Mouse (Mus musculus) intestine, embryonic 16.5 days (tissue): ENCODE results near the gene Ky. TPM values are rescaled to one million over a fixed set of nuclear protein-coding genes. Genes with fewer than 3 reads are reported as not detected.

ENCODE experiments used
- ATAC-seq: fragments of 200-750 bp; cut with Nextera tagmentation; 2 replicates; pipeline ENCODE4 v1.8.0; 2017; ENCODE audit warnings: moderate TSS enrichment, moderate library complexity
- H3K27ac ChIP-seq: fragments of 300-500 bp; sonication (generic); 2 replicates; pipeline ENCODE4 v1.5.1; 2014; ENCODE audit warnings: mild to moderate bottlenecking, low read length
- H3K27me3 ChIP-seq: fragments of 300-500 bp; sonication (generic); replicated peaks from 2 replicates; pipeline ENCODE4 v1.6.1; 2014; ENCODE audit warnings: low read length, control low read depth, mixed read lengths; ENCODE audit not compliant: control insufficient read depth, insufficient read depth
- H3K36me3 ChIP-seq: fragments of 300-500 bp; sonication (generic); 2 replicates; pipeline ENCODE4 v1.6.1; 2014; ENCODE audit warnings: low read length, control low read depth; ENCODE audit not compliant: control insufficient read depth, insufficient read depth
- H3K4me1 ChIP-seq: fragments of 300-500 bp; sonication (generic); 2 replicates; pipeline ENCODE4 v1.6.1; 2014; ENCODE audit warnings: low read length, control low read depth, mixed read lengths; ENCODE audit not compliant: control insufficient read depth, insufficient read depth
- H3K4me2 ChIP-seq: fragments of 300-500 bp; sonication (generic); 2 replicates; pipeline ENCODE4 v1.6.1; 2014; ENCODE audit warnings: low read depth, low read length, control low read depth
- H3K4me3 ChIP-seq: fragments of 300-500 bp; sonication (generic); 2 replicates; pipeline ENCODE4 v1.5.1; 2014; ENCODE audit warnings: mild to moderate bottlenecking, low read length
- H3K9ac ChIP-seq: fragments of 300-500 bp; sonication (generic); 2 replicates; pipeline ENCODE4 v1.6.1; 2014; ENCODE audit warnings: low read depth, low read length
- H3K9me3 ChIP-seq: fragments of 300-500 bp; sonication (generic); 2 replicates; pipeline ENCODE4 v1.6.1; 2016; ENCODE audit warnings: low read length, control low read depth; ENCODE audit not compliant: control insufficient read depth
- WGBS: fragments of 180-500 bp; shearing (Covaris S2); extraction: QIAGEN DNeasy Blood & Tissue Kit; methylation state at CpG from one replicate; pipeline ENCODE4 v1.1.7; 2014; 5-methylcytosine and 5-hydroxymethylcytosine counted together
- polyA plus RNA-seq: library from polyadenylated mRNA; unstranded; fragments of >200 nt; fragmentation: Nextera tagmentation; extraction: Ambion mirVana; gene quantifications from 2 replicates; pipeline ENCODE4 v1.2.1, GENCODE M21; 2015

Gene Ky
- polyA plus RNA-seq, 1 experiment from 2014 or later = 0.34 TPM

GRCm38 (mm10) chr9:102544116-102544772, 38.7 kb downstream of the Ky start:
- H3K9ac ChIP-seq = no peak overlapping the region; the same call in 1 of the 2 replicates
- peak overlapping the region; percentile 44 for H3K4me3 ChIP-seq
- no peaks in the 10 kb centered on the region for H3K36me3 ChIP-seq
- no peak overlapping the region for H3K27ac ChIP-seq
- H3K9me3 ChIP-seq = no peaks in the 10 kb centered on the region
- H3K4me1 ChIP-seq = peaks cover 7% of the 10 kb centered on the region
- ATAC-seq = peak; percentile 42; the same call in 1 of the 2 replicates
- H3K27me3 ChIP-seq = peaks cover 5% of the 10 kb centered on the region
- H3K4me2 ChIP-seq = peak overlapping the region; percentile 72
- 21% methylated on average over 11 of the region's 11 CpGs for WGBS

DNA sequence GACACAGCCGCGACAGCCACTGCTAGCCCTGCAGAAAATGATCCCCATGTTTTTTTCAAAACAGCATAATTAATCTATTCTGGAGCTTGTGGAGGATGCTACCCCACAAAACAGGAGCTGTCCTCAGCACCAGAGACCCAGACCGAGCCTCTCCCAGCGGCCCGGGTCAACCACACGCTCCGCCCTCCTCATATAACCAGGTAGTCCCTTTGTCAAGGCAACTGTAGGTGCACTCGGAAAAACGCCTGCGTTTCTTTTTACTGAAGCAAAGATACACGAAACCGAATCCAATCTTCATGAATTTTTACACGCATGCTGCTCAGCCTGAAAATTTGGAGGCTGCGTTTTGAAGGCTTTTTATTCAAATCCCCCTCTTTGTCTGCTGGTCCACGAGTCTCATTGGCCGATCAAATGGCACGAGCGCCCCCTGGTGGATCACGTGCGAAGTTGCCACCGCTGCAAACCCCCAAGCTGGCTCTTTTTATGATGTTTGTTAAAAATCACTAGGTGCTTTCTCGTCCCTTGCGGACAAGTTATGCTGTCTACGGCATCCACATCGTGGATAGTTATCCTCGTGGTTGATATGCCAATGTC, 39.3 kb downstream of the Ky start:
- ATAC-seq = peak; percentile 90
- Histone ChIP-seq H3K9ac (no peak overlapping the region; the same call in 1 of the 2 replicates), H3K4me1 (peaks cover 7% of the 10 kb centered on the region), H3K9me3 (no peaks in the 10 kb centered on the region), H3K27me3 (peaks cover 5% of the 10 kb centered on the region), H3K36me3 (no peaks in the 10 kb centered on the region), H3K4me2 (peak overlapping the region; percentile 72), H3K4me3 (peak overlapping the region; percentile 44), H3K27ac (no peak overlapping the region)
- WGBS = under 1% methylated on average over 26 of the region's 26 CpGs

GRCm38 (mm10) chr9:102545406-102546255, 40.1 kb downstream of the Ky start:
- Histone ChIP-seq H3K27ac (no peak overlapping the region), H3K27me3 (peaks cover 5% of the 10 kb centered on the region), H3K9me3 (no peaks in the 10 kb centered on the region), H3K9ac (no peak overlapping the region), H3K36me3 (no peaks in the 10 kb centered on the region), H3K4me1 (peaks cover 7% of the 10 kb centered on the region), H3K4me2 (no peak overlapping the region), H3K4me3 (no peak overlapping the region)
- no peak for ATAC-seq
- WGBS = 34% methylated on average over 22 of the region's 22 CpGs

DNA sequence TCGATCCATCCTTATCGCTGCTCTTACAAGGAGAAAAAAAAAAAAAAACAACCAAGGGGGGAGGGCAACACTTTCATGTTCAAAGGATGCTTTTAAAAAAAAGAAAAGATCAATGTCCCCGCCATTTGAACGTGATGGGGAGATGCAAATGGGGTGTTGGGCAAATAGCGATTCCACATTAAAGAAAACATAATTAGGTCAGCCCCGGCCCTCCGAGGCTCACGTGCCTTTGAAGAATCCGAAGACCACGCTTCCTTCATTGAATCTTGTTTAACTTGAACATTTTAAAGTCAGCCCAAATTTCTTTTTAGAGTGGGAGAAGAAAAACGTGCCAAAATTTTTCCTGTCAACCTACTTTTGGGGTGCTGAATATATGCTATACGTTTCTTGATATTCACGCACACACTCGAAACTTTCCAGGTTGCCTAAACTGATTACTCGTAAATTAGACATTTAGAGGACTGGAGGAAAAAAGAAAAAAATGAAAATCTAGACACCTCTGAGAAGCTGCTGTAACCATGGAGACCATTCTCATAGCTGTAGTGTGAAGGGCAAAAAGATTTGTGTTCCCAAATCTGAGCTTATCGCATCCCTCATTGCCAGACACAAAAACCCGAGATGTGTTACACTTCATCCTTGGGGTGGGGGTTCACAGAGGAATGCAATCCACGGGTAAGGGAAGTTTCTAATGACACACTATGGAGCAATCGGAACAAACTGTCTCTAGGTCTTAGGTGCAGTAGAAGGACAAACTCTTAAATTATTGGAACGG, 40.9 kb downstream of the Ky start:
- no peaks in the 10 kb centered on the region for H3K36me3 ChIP-seq
- no peak overlapping the region for H3K27ac ChIP-seq
- no peak for ATAC-seq
- H3K4me2 ChIP-seq = no peak overlapping the region
- H3K4me1 ChIP-seq = peaks cover 7% of the 10 kb centered on the region
- no peaks in the 10 kb centered on the region for H3K9me3 ChIP-seq
- no peak overlapping the region for H3K9ac ChIP-seq
- H3K4me3 ChIP-seq = no peak overlapping the region
- H3K27me3 ChIP-seq = peaks cover 5% of the 10 kb centered on the region
- 67% methylated on average over 20 of the region's 20 CpGs for WGBS

DNA sequence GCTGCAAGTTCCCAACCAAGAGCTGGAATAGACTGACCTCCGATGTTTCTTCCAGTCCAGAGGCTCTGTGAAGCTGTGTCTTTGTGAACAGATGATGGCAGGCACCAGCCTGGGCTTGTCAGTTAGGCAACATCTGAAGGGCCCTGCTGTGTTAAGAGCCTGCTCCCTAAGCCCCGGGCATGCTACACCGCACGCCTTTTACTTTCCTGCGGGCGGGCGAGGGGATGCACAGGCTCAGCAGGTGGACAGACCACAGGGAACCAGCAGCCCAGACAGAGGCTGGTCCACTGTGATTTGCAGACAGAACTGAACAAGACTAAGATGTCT, 41.4 kb downstream of the Ky start:
- H3K9me3 ChIP-seq = no peaks in the 10 kb centered on the region
- no peaks in the 10 kb centered on the region for H3K36me3 ChIP-seq
- H3K27me3 ChIP-seq = peaks cover 5% of the 10 kb centered on the region
- H3K27ac ChIP-seq = no peak overlapping the region
- no peak overlapping the region for H3K9ac ChIP-seq
- ATAC-seq = no peak
- no peak overlapping the region for H3K4me3 ChIP-seq
- 82% methylated on average over 7 of the region's 7 CpGs for WGBS
- H3K4me2 ChIP-seq = no peak overlapping the region
- peaks cover 7% of the 10 kb centered on the region for H3K4me1 ChIP-seq

DNA sequence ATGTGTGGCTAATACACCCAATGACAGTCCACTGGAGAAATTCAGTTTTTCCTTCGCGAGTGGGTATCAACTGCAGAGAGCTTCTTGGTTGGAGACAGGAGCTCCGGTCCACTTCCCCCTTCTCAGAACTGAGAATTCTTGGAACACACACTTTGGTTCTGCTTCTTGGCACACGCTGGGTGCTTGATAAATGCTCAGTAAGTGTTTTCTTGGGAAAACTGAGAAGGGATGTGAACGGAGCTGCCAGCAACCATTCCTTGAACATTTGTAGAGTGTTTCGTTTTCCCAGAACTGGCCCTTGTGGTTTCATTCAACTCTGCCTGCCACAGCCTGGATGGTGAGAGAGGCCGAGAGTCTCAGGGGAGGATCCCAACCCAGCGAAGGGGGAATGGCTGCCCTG, 43.7 kb downstream of the Ky start:
- no peak overlapping the region for H3K4me3 ChIP-seq
- peaks cover 5% of the 10 kb centered on the region for H3K4me1 ChIP-seq
- no peak overlapping the region for H3K4me2 ChIP-seq
- no peak for ATAC-seq
- H3K9ac ChIP-seq = no peak overlapping the region
- no peaks in the 10 kb centered on the region for H3K9me3 ChIP-seq
- no peak overlapping the region for H3K27ac ChIP-seq
- 75% methylated on average over 8 of the region's 8 CpGs for WGBS
- H3K36me3 ChIP-seq = no peaks in the 10 kb centered on the region
- H3K27me3 ChIP-seq = peaks cover 5% of the 10 kb centered on the region

GRCm38 (mm10) chr9:102551771-102552170, 46.2 kb downstream of the Ky start:
- Histone ChIP-seq H3K9ac (no peak overlapping the region), H3K27me3 (peaks cover 4% of the 10 kb centered on the region), H3K9me3 (no peaks in the 10 kb centered on the region), H3K36me3 (no peaks in the 10 kb centered on the region), H3K27ac (no peak overlapping the region), H3K4me2 (no peak overlapping the region), H3K4me1 (no peaks in the 10 kb centered on the region), H3K4me3 (no peak overlapping the region)
- WGBS = 55% methylated on average over 10 of the region's 10 CpGs
- no peak for ATAC-seq

DNA sequence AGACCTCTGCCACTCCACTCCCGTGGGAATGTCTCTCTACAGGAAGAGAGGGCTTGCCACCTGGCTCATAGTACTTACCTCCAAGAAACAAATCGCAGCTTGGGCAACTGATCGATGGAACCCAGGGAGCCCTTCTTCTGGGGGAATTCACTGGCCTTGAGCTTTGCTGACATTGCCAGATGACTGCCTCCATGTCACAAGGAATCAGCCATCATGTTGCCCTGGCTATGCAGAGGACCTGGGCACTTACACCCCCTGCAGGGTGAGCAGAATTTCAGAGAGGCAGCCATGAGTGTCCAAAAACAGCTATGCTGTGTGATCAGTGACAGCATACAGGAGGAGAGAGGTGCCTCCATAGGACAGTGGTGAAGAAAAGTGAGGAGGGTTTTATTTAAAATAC, 48.2 kb downstream of the Ky start:
- WGBS = 83% methylated on average over 3 of the region's 3 CpGs
- Histone ChIP-seq H3K4me1 (no peaks in the 10 kb centered on the region), H3K36me3 (no peaks in the 10 kb centered on the region), H3K9me3 (peaks cover 3% of the 10 kb centered on the region; the same call in 1 of the 2 replicates), H3K4me2 (no peak overlapping the region), H3K4me3 (no peak overlapping the region), H3K9ac (no peak overlapping the region), H3K27me3 (no peaks in the 10 kb centered on the region), H3K27ac (no peak overlapping the region)
- ATAC-seq = no peak

GRCm38 (mm10) chr9:102558463-102558862, 52.9 kb downstream of the Ky start:
- Histone ChIP-seq H3K27ac (no peak overlapping the region), H3K27me3 (no peaks in the 10 kb centered on the region), H3K4me1 (no peaks in the 10 kb centered on the region), H3K4me3 (no peak overlapping the region), H3K36me3 (no peaks in the 10 kb centered on the region), H3K9ac (no peak overlapping the region), H3K9me3 (peaks cover 3% of the 10 kb centered on the region; the same call in 1 of the 2 replicates), H3K4me2 (no peak overlapping the region)
- ATAC-seq = no peak
- WGBS = 91% methylated on average over 3 of the region's 3 CpGs
